Mouse (Mus musculus) forebrain, postnatal 0 days (tissue): ENCODE measurements at regions not wholly inside any gene's neighbourhood (a gene's known extent, or its start where the extent isn't known, plus 50 kb on each side); places are given as distances from the start of the nearest gene placed in this dataset.

Experiments used
- ATAC-seq: fragments of 200-750 bp; cut with Nextera tagmentation; 2 replicates; pipeline ENCODE4 v1.8.0; 2017; ENCODE audit warnings: mild to moderate bottlenecking, moderate library complexity
- DNase-seq: peaks from one replicate; pipeline ENCODE4 v3.0.0-alpha.2; 2015
- H3K27ac ChIP-seq: fragments of 300-500 bp; sonication (generic); 2 replicates; pipeline ENCODE4 v1.5.1; 2014; ENCODE audit warnings: low read depth, mild to moderate bottlenecking, antibody characterized with exemption, low read length, moderate library complexity, mixed read lengths
- H3K27me3 ChIP-seq: fragments of 300-500 bp; sonication (generic); 2 replicates; pipeline ENCODE4 v1.6.1; 2014; ENCODE audit warnings: mild to moderate bottlenecking, low read length, mixed read lengths; ENCODE audit not compliant: insufficient read depth
- H3K36me3 ChIP-seq: fragments of 300-500 bp; sonication (generic); 2 replicates; pipeline ENCODE4 v1.6.1; 2014; ENCODE audit warnings: mild to moderate bottlenecking, moderate library complexity; ENCODE audit not compliant: insufficient read depth
- H3K4me1 ChIP-seq: fragments of 300-500 bp; sonication (generic); 2 replicates; pipeline ENCODE4 v1.6.1; 2014; ENCODE audit warnings: antibody characterized with exemption; ENCODE audit not compliant: insufficient read depth
- H3K4me2 ChIP-seq: fragments of 300-500 bp; sonication (generic); 2 replicates; pipeline ENCODE4 v1.6.1; 2014; ENCODE audit warnings: low read depth, mild to moderate bottlenecking, moderate library complexity
- H3K4me3 ChIP-seq: fragments of 300-500 bp; sonication (generic); 2 replicates; pipeline ENCODE4 v1.5.1; 2014; ENCODE audit warnings: low read depth, low read length, mixed read lengths
- H3K9ac ChIP-seq: fragments of 300-500 bp; sonication (generic); 2 replicates; pipeline ENCODE4 v1.6.1; 2014; ENCODE audit warnings: mild to moderate bottlenecking
- H3K9me3 ChIP-seq: fragments of 300-500 bp; sonication (generic); 2 replicates; pipeline ENCODE4 v1.6.1; 2016; ENCODE audit warnings: low read length
- CTCF ChIP-seq: sonication (generic); IDR thresholded peaks from 2 replicates; pipeline ENCODE4 v1.5.1; 2016; ENCODE audit warnings: antibody characterized with exemption, control low read depth, low read depth
- WGBS: fragments of 180-500 bp; shearing (Covaris S2); extraction: QIAGEN DNeasy Blood & Tissue Kit; methylation state at CpG from one replicate; pipeline ENCODE4 v1.1.7; 2014; 5-methylcytosine and 5-hydroxymethylcytosine counted together

- Histone ChIP-seq H3K36me3 (no peaks in the 10 kb centered on the region), H3K27me3 (no peaks in the 10 kb centered on the region), H3K4me3 (no peak overlapping the region), H3K4me1 (no peaks in the 10 kb centered on the region), H3K9me3 (no peaks in the 10 kb centered on the region), H3K4me2 (no peak overlapping the region), H3K9ac (no peak overlapping the region), H3K27ac (no peak overlapping the region)
- no peak for TF ChIP-seq CTCF
- ATAC-seq (no peak), DNase-seq (no peak)
- 100% methylated on average over 1 of the region's 1 CpGs for WGBS
Observed at GRCm38 (mm10) chr7:136285606-136286005, 569.4 kb upstream of the Mki67 start.

- peak; percentile 13 for DNase-seq
- Histone ChIP-seq H3K4me1 (no peaks in the 10 kb centered on the region), H3K4me3 (no peak overlapping the region), H3K36me3 (no peaks in the 10 kb centered on the region), H3K27me3 (no peaks in the 10 kb centered on the region; the same call in 1 of the 2 replicates), H3K9ac (no peak overlapping the region), H3K9me3 (no peaks in the 10 kb centered on the region), H3K27ac (no peak overlapping the region), H3K4me2 (no peak overlapping the region)
- WGBS: 51% methylated on average over 6 of the region's 6 CpGs
- ATAC-seq: no peak
- no peak for TF ChIP-seq CTCF
Observed at GRCm38 (mm10) chr7:136293536-136294145, 577.5 kb upstream of the Mki67 start.

- no peak overlapping the region for H3K4me2 ChIP-seq
- ATAC-seq (no peak), DNase-seq (no peak)
- 42% methylated on average over 4 of the region's 4 CpGs for WGBS
- H3K4me3 ChIP-seq: no peak overlapping the region
- H3K9me3 ChIP-seq: no peaks in the 10 kb centered on the region
- no peaks in the 10 kb centered on the region for H3K4me1 ChIP-seq
- TF ChIP-seq CTCF: peak; percentile 58
- no peak overlapping the region for H3K27ac ChIP-seq
- H3K36me3 ChIP-seq: no peaks in the 10 kb centered on the region
- no peak overlapping the region for H3K9ac ChIP-seq
- H3K27me3 ChIP-seq: no peaks in the 10 kb centered on the region; the same call in 1 of the 2 replicates
Observed at GRCm38 (mm10) chr7:136294445-136294844, 578.3 kb upstream of the Mki67 start.

- ATAC-seq (no peak), DNase-seq (no peak)
- H3K27ac ChIP-seq: no peak overlapping the region
- H3K27me3 ChIP-seq: no peaks in the 10 kb centered on the region; the same call in 1 of the 2 replicates
- no peaks in the 10 kb centered on the region for H3K36me3 ChIP-seq
- no peaks in the 10 kb centered on the region for H3K4me1 ChIP-seq
- H3K9ac ChIP-seq: no peak overlapping the region
- H3K4me2 ChIP-seq: no peak overlapping the region
- peak; percentile 26; the same call in 1 of the 2 replicates for TF ChIP-seq CTCF
- WGBS: 75% methylated on average over 2 of the region's 2 CpGs
- no peaks in the 10 kb centered on the region for H3K9me3 ChIP-seq
- no peak overlapping the region for H3K4me3 ChIP-seq
Observed at GRCm38 (mm10) chr7:136297901-136298513, 581.8 kb upstream of the Mki67 start.

GRCm38 (mm10) chr7:136306137-136306536 is 588.3 kb upstream of the Mgmt start:
- no peak overlapping the region for H3K4me2 ChIP-seq
- H3K36me3 ChIP-seq: no peaks in the 10 kb centered on the region
- no peaks in the 10 kb centered on the region for H3K4me1 ChIP-seq
- H3K4me3 ChIP-seq: no peak overlapping the region
- no peaks in the 10 kb centered on the region for H3K9me3 ChIP-seq
- peak; percentile 62 for TF ChIP-seq CTCF
- H3K27me3 ChIP-seq: no peaks in the 10 kb centered on the region
- WGBS: 74% methylated on average over 4 of the region's 4 CpGs
- DNase-seq (peak; percentile 22), ATAC-seq (no peak)
- H3K9ac ChIP-seq: no peak overlapping the region
- H3K27ac ChIP-seq: no peak overlapping the region

GRCm38 (mm10) chr7:136308765-136309164 is 585.6 kb upstream of the Mgmt start:
- no peak overlapping the region for H3K27ac ChIP-seq
- H3K4me1 ChIP-seq: no peaks in the 10 kb centered on the region
- H3K4me2 ChIP-seq: no peak overlapping the region
- no peak overlapping the region for H3K4me3 ChIP-seq
- H3K27me3 ChIP-seq: no peaks in the 10 kb centered on the region
- TF ChIP-seq CTCF: no peak
- ATAC-seq (no peak), DNase-seq (no peak)
- H3K9me3 ChIP-seq: no peaks in the 10 kb centered on the region
- H3K36me3 ChIP-seq: no peaks in the 10 kb centered on the region
- no peak overlapping the region for H3K9ac ChIP-seq

- TF ChIP-seq CTCF: no peak
- H3K27ac ChIP-seq: no peak overlapping the region
- H3K4me3 ChIP-seq: no peak overlapping the region
- no peaks in the 10 kb centered on the region for H3K27me3 ChIP-seq
- DNase-seq (no peak), ATAC-seq (no peak)
- no peak overlapping the region for H3K9ac ChIP-seq
- no peaks in the 10 kb centered on the region for H3K9me3 ChIP-seq
- peaks cover 4% of the 10 kb centered on the region; the same call in 1 of the 2 replicates for H3K4me1 ChIP-seq
- no peaks in the 10 kb centered on the region for H3K36me3 ChIP-seq
- WGBS: 66% methylated on average over 4 of the region's 4 CpGs
- H3K4me2 ChIP-seq: no peak overlapping the region
Observed at GRCm38 (mm10) chr7:136327281-136327680, 567.1 kb upstream of the Mgmt start.
